Mouse (Mus musculus) forebrain, embryonic 16.5 days (tissue): ENCODE measurements around the gene Cd59a. TPM values are rescaled to one million over a fixed set of nuclear protein-coding genes. Genes with fewer than 3 reads are reported as not detected.
"Not testable (repeated sequence)": the region's sequence is repeated elsewhere in the genome, so short reads cannot be mapped to it uniquely, and the experiment has no call there.

Experiments
- ATAC-seq: fragments of 200-750 bp; cut with Nextera tagmentation; 2 replicates; pipeline ENCODE4 v1.8.0; 2017; ENCODE audit warnings: mild to moderate bottlenecking, moderate library complexity
- H3K27ac ChIP-seq: fragments of 300-500 bp; sonication (generic); 2 replicates; pipeline ENCODE4 v1.5.1; 2014; ENCODE audit warnings: low read length, control low read depth
- H3K27me3 ChIP-seq: fragments of 300-500 bp; sonication (generic); replicated peaks from 2 replicates; pipeline ENCODE4 v1.6.1; 2014; ENCODE audit warnings: low read length; ENCODE audit not compliant: control insufficient read depth, insufficient read depth
- H3K36me3 ChIP-seq: fragments of 300-500 bp; sonication (generic); 2 replicates; pipeline ENCODE4 v1.6.1; 2014; ENCODE audit not compliant: control insufficient read depth, insufficient read depth
- H3K4me1 ChIP-seq: fragments of 300-500 bp; sonication (generic); replicated peaks from 2 replicates; pipeline ENCODE4 v1.6.1; 2014; ENCODE audit warnings: low read length; ENCODE audit not compliant: control insufficient read depth, insufficient read depth
- H3K4me2 ChIP-seq: fragments of 300-500 bp; sonication (generic); 2 replicates; pipeline ENCODE4 v1.6.1; 2014; ENCODE audit warnings: mild to moderate bottlenecking, low read length, control low read depth
- H3K4me3 ChIP-seq: fragments of 300-500 bp; sonication (generic); replicated peaks from 2 replicates; pipeline ENCODE4 v1.5.1; 2014; ENCODE audit warnings: mild to moderate bottlenecking, low read length, control low read depth
- H3K9ac ChIP-seq: fragments of 300-500 bp; sonication (generic); replicated peaks from 2 replicates; pipeline ENCODE4 v1.6.1; 2014; ENCODE audit warnings: low read depth, low read length, control low read depth
- H3K9me3 ChIP-seq: fragments of 300-500 bp; sonication (generic); 2 replicates; pipeline ENCODE4 v1.6.1; 2016; ENCODE audit warnings: low read length; ENCODE audit not compliant: control insufficient read depth
- WGBS: fragments of 180-500 bp; shearing (Covaris S2); extraction: QIAGEN DNeasy Blood & Tissue Kit; methylation state at CpG from one replicate; pipeline ENCODE4 v1.1.7; 2014; 5-methylcytosine and 5-hydroxymethylcytosine counted together
- polyA plus RNA-seq: library from polyadenylated mRNA; unstranded; fragments of >200 nt; fragmentation: Nextera tagmentation; extraction: Ambion mirVana; gene quantifications from 2 replicates; pipeline ENCODE4 v1.2.1, GENCODE M21; 2015

Cd59a gene
- polyA plus RNA-seq, 1 experiment from 2014 or later, result 6.3 TPM

DNA sequence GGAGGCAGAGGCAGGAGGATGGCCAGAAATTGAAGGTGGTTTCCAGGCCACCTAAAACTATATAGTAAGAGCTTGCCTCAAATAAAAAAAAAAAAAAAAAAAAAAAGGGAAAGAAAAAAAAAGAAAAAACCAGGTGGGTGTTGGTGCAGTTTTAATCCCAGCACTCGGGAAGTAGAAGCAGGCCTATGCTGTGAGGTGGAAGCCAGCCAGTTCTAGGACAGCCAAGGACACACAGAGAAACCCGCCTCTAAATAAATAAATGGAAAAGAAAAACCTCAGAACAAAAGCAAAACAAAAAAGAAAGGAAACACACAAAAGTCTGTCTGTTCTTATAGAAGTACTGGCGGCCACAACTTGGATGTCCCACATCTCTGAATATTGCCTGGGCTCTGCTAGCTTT is 19.3 kb downstream of the Cd59a start:
- Histone ChIP-seq H3K4me1 (no peaks in the 10 kb centered on the region), H3K36me3 (no peaks in the 10 kb centered on the region), H3K4me3 (no peak overlapping the region), H3K27me3 (no peaks in the 10 kb centered on the region), H3K27ac (no peak overlapping the region), H3K9ac (no peak overlapping the region), H3K9me3 (no peaks in the 10 kb centered on the region), H3K4me2 (no peak overlapping the region)
- no peak for ATAC-seq
- 60% methylated on average over 3 of the region's 3 CpGs for WGBS

DNA sequence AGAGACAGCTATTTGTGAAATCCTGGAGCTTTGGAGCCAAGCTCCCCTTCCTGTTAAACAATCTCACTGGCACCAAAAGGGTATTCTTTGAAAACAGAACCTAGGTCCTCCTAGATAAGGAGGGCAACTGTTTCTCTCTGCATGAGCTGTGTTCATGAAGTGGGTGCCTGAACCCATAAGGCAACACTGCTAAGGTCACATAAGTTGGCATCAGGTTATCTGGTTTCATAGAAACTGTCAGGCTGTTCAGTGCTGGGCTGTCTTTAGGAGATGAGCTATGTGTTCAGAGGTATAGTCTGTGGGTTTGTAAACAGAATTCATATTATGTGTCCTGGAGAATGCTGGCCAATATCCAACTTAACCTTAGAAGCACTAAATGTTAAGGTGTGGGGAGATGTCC is 21.6 kb downstream of the Cd59a start:
- H3K4me3 ChIP-seq, H3K9ac ChIP-seq, H3K4me1 ChIP-seq, H3K4me2 ChIP-seq, H3K27ac ChIP-seq, H3K36me3 ChIP-seq, H3K27me3 ChIP-seq, H3K9me3 ChIP-seq, ATAC-seq: not testable (repeated sequence)

DNA sequence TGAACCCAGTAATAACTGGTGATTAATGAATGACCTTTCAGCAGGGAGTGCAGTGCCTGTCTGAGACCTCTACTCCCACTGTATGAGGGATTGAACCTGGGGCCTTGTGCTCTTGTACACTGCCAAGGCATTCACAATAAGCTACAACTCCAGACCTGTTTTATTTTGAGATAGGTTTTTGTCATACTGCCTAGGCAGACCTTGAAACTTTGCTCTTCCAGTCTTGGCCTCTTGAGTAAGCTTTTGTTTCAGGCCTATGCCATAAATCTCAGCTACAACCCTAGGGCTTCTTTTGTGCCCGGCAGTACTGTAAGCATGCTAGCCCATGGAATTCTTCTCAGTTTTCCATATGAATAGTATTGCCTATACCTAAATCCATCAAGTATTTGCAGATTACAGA is 23.5 kb downstream of the Cd59a start:
- H3K9ac ChIP-seq, result no peak overlapping the region
- H3K27me3 ChIP-seq, result no peaks in the 10 kb centered on the region; the same call in 1 of the 2 replicates
- 74% methylated on average over 1 of the region's 1 CpGs for WGBS
- no peak overlapping the region for H3K27ac ChIP-seq
- no peaks in the 10 kb centered on the region for H3K9me3 ChIP-seq
- no peaks in the 10 kb centered on the region for H3K36me3 ChIP-seq
- no peak for ATAC-seq
- no peak overlapping the region for H3K4me2 ChIP-seq
- peaks cover 6% of the 10 kb centered on the region for H3K4me1 ChIP-seq
- H3K4me3 ChIP-seq, result no peak overlapping the region

DNA sequence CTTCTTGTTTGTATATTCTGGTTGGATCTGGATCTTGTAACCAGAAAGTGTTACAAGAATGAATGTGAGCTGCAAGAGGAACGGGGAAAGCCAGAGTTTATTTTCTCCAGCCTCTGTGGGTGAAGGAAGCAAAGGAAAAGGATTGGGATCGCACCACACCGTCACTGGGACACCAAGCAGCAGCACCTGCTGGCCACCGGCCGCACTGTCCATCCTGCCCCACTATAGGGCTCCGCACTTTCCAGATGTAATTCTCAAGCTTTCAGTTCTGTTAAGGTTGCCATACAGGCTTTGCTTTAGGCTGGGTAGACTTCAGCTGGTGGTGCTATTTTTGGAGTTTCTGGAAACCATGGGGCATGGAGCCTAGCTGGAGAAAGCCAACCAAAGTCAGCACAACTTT is 24.7 kb downstream of the Cd59a start:
- H3K27ac ChIP-seq, result no peak overlapping the region
- H3K4me3 ChIP-seq, result no peak overlapping the region
- H3K9me3 ChIP-seq, result no peaks in the 10 kb centered on the region
- no peak for ATAC-seq
- H3K4me1 ChIP-seq, result peaks cover 6% of the 10 kb centered on the region
- H3K27me3 ChIP-seq, result no peaks in the 10 kb centered on the region; the same call in 1 of the 2 replicates
- no peaks in the 10 kb centered on the region for H3K36me3 ChIP-seq
- no peak overlapping the region for H3K4me2 ChIP-seq
- no peak overlapping the region for H3K9ac ChIP-seq
- 58% methylated on average over 6 of the region's 6 CpGs for WGBS

DNA sequence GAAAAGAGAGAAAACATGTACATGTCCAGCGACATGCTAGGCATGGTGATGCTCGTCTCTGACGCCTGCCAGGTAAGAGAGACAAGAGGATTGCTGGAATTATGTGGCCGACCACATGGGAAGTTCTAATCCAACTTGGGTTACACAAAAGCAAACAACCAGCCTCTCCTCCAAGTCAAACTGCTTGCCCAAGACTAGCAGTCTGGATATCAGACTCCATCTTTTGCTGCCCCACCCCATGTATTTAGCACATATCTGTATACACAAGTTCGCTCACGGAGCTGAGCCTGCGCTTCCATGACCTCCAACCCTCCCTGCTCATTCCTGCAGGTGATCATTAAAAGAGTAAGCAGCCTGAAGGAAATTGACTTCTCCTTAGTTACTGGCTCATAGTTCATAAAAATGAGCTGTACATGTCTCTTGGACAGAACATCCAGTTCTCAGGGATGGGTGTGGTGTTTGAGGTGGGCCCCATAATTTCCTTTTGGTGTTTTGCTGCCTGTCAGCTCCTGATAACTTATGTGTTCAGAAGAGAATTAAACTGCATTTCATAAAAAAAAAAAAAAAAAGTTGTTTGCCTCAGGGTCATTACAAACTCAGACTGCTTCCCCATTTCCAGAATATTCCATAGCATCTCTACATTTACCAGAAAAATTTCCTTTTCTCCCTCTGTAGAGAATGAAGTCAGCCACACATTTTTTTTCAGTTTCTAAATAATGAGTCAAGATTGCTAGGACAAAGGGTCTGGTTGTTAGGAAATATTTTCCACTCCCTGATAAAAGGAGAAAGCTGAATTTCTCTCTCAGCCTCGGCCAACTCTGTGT is 26.3 kb downstream of the Cd59a start:
- Histone ChIP-seq H3K4me1 (peaks cover 6% of the 10 kb centered on the region), H3K9me3 (no peaks in the 10 kb centered on the region), H3K36me3 (no peaks in the 10 kb centered on the region), H3K4me2 (peak overlapping the region; percentile 97), H3K27me3 (no peaks in the 10 kb centered on the region; the same call in 1 of the 2 replicates), H3K9ac (0 out of 2 replicates have a peak overlapping the region, but pooled peaks have one; percentile 47), H3K4me3 (peak overlapping the region; percentile 80), H3K27ac (no peak overlapping the region)
- WGBS, result 82% methylated on average over 8 of the region's 8 CpGs
- ATAC-seq, result no peak

DNA sequence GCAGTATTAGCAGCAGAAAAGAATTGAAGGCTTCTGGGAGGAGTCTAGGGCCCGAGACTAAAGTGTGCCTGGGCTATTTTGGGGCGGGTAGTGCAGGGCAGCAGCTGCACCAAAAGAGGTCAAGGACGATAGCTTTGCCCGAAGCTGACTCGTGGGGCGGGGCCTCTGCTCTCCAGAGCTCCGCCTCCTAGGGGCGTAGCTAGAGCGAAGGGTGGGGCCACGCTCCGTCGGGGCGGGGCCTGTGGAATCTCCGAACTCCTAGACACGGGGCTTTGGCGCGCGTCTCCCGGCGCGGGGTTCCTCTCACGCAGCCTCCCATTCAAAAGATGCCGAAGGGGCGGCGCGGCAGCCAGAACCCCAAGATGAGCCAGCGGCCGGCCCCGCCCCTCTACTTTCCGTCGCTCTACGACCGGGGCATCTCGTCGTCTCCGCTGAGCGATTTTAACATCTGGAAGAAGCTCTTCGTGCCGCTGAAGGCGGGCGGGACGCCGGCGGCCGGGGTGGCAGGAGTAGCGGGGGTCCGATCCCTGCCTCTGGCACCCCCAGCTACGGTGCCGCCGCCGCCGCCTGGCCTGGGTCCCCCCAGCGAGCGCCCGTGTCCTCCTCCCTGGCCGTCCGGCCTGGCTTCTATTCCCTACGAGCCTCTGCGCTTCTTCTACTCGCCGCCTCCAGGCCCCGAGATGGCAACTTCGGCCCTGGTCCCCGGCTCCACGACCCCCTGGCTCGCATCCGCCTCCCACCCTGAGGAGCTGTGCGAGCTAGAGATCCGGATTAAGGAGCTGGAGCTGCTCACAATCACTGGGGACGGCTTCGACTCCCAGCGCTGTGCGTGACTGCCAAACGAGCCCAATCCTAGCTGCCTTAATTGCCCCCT is 27.1 kb downstream of the Cd59a start, which contains the start of gene A930018P22Rik:
TSS of gene A930018P22Rik (plus strand) at position 265 of the 874 bp plus-strand sequence.
- ATAC-seq, result peak; percentile 97
- under 1% methylated on average over 68 of the region's 74 CpGs for WGBS
- H3K27me3 ChIP-seq, result no peaks in the 10 kb centered on the region; the same call in 1 of the 2 replicates
- H3K36me3 ChIP-seq, result no peaks in the 10 kb centered on the region
- H3K4me2 ChIP-seq, result peak within 1 kb of the TSS; percentile 97
- no peaks in the 10 kb centered on the region for H3K9me3 ChIP-seq
- peaks cover 6% of the 10 kb centered on the region for H3K4me1 ChIP-seq
- H3K4me3 ChIP-seq, result peak within 1 kb of the TSS; percentile 80
- peak within 1 kb of the TSS; percentile 71 for H3K9ac ChIP-seq
- no peak within 1 kb of the TSS for H3K27ac ChIP-seq

DNA sequence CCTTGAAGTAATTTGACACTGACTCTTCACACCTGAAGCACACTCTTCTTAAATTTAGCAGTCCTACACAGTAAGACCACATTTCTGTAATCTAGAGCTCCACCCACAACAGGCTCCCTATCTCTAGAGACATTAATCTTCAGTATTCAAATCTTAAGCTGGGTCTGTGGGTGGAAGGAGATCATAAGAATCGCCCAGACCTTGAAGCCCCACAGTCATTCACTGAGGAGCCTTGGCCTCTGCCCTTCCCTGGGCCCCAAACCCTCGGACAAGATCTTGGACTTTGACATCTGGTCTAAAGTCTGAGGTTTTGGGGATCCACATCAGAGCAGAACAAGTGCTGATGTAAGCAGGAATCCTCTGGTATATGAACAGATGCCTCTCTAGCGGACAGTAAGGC is 27.9 kb downstream of the Cd59a start:
- H3K36me3 ChIP-seq, result no peaks in the 10 kb centered on the region
- peaks cover 6% of the 10 kb centered on the region for H3K4me1 ChIP-seq
- no peaks in the 10 kb centered on the region for H3K9me3 ChIP-seq
- ATAC-seq, result 0 out of 2 replicates have a peak, but pooled peaks have one; percentile 3
- no peaks in the 10 kb centered on the region; the same call in 1 of the 2 replicates for H3K27me3 ChIP-seq
- H3K27ac ChIP-seq, result no peak overlapping the region
- peak overlapping the region; percentile 80 for H3K4me3 ChIP-seq
- 52% methylated on average over 3 of the region's 3 CpGs for WGBS
- peak overlapping the region; percentile 97 for H3K4me2 ChIP-seq
- H3K9ac ChIP-seq, result no peak overlapping the region

DNA sequence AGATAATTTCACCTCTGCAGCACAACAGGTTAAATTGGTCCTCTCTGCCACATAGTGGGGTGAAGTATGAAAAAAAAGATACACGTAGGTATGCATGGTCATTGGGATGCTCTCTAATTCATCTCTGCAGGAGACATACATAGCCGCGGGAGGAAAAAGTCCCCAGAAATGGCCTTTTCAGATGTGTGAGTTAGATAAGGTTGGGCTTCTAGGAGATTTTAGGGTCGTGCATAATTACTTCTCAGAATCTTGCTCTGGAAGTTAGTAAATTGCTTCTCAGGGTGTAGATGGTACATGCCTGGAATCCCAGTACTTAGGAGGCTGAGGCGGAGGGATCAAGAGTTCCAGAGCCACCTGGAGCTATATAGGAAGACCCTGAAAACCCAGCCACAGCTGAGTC is 28.5 kb downstream of the Cd59a start:
- WGBS, result 84% methylated on average over 5 of the region's 5 CpGs
- Histone ChIP-seq H3K4me3 (no peak overlapping the region), H3K27ac (no peak overlapping the region), H3K27me3 (no peaks in the 10 kb centered on the region; the same call in 1 of the 2 replicates), H3K4me2 (no peak overlapping the region), H3K36me3 (no peaks in the 10 kb centered on the region), H3K9me3 (no peaks in the 10 kb centered on the region), H3K9ac (no peak overlapping the region), H3K4me1 (peaks cover 6% of the 10 kb centered on the region)
- ATAC-seq, result no peak
